Mouse (Mus musculus) effector memory CD4-positive, alpha-beta T cell, adult 7 months (primary cell): Measurements from ENCODE around the gene Gm8300. TPM values are rescaled to one million over a fixed set of nuclear protein-coding genes. Genes with fewer than 3 reads are reported as not detected.

Experiments
- polyA plus RNA-seq: library from polyadenylated mRNA; unstranded; fragments of 100-300 nt; shearing (Covaris generic); gene quantifications from one replicate; pipeline ENCODE4 v1.2.1, GENCODE M21; 2017

The Gm8300 gene
- polyA plus RNA-seq, result 0.22 TPM

GRCm38 (mm10) chr12:87514016-87514415 is at the start of gene Gm8300:
Gene Gm8300 (plus strand): TSS chr12:87514316.

DNA sequence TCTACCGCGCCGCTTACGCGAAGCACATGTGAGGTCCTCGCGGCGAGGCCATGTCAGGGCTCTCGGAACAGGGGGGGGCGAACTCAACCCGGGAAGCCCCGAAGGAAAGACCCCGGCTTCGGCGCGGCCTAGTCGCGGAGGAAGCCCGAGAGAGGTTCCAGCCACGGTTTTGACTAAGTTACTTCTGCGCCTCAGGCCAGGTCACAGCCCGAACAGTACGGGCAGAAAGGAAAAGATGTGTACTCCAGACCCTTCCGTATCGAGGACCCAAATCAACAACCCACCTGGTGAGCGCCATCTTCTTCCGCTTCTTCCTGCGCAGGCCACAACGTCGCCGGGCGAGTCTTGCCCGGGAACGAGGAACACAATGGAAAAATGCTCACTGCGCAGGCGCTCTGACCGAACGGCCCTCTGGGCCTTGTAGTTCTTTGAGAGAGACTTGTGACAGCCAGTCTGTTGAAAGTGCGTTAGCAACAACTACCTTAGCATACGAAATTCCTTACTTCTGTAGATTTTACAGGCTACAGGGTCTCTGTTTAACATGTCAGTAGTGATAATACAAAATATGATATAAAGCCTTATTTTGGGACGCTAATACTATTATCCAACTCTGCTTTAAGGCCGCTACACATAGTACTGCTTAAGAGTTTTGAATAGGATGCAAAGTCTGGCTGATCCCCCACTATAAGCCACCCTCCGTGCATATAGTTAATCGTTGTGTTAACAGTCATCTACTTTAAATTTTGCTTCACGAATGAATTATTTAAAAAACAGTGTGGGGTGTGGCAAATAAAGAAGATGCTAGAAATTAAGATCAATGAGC is 41.9 kb upstream of the Gm8300 start, which contains the start of gene Snw1:
Gene Snw1, minus strand, starts transcription at position 311 of the 823 bp plus-strand sequence.

GRCm38 (mm10) chr12:87494421-87494820 is 19.7 kb upstream of the Gm8300 start, which contains the start of gene Gm5788:
Gene Gm5788 (plus strand): TSS chr12:87494721.

Other genes starting within 250 kb of the Gm8300 start
- gene Vipas39, start 248.1 kb upstream of the Gm8300 start, polyA plus RNA-seq, result 19.8 TPM
- gene Ahsa1, start 247.8 kb upstream of the Gm8300 start, polyA plus RNA-seq, result 153 TPM
- not detected for gene Ism2, start 214.6 kb upstream of the Gm8300 start, polyA plus RNA-seq
- 138 TPM for gene Sptlc2, start 126.0 kb upstream of the Gm8300 start, polyA plus RNA-seq
- 46.1 TPM for gene Slirp, start 70.4 kb upstream of the Gm8300 start, polyA plus RNA-seq
- 68.3 TPM for gene Alkbh1, start 70.3 kb upstream of the Gm8300 start, polyA plus RNA-seq
- 181 TPM for gene Snw1, start 42.0 kb upstream of the Gm8300 start, polyA plus RNA-seq
- gene Gm5788, start 19.6 kb upstream of the Gm8300 start, polyA plus RNA-seq, result 1.1 TPM
- gene Oog1, start 88.4 kb downstream of the Gm8300 start, polyA plus RNA-seq, result not detected
- gene Gm4027, start 104.6 kb downstream of the Gm8300 start, polyA plus RNA-seq, result not detected
- gene Gm16381, start 130.3 kb downstream of the Gm8300 start, polyA plus RNA-seq, result 0.95 TPM